Mouse (Mus musculus): ENCODE data around the gene Alg14.

DNA sequence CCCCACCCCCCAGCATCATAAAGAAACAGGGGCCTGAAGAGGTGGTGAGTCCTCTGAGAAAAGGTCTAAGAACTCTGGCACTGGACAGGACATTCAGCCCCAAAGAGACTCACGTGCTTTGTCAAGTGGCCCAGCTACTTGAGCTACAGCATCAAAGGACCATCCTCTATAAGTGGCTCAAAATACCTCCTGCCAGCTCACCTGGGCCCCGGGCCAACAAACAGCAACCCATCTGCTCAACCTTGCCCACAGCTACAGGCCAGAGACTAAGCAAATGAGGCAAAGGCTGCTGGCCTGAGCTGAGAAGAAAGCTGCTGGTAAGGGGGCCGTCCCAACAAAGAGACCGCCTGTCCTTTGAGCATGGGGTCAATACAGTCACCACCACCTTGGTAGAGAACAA, 14.0 kb upstream of the Alg14 start:
- TF ChIP-seq CTCF (IDR thresholded peaks at IDR 0.05; ENCODE audit: low read depth) (no peak), EP300 (optimal IDR thresholded peaks at IDR 0.05) (no peak)

All from stomach, postnatal 0 days (tissue).